Mouse (Mus musculus) MEL-GATA-1-ER (cell line): ENCODE results near the gene Lrba.

ENCODE experiments used
- DNase-seq: peaks from one replicate; pipeline ENCODE4 v3.0.0-alpha.2; 2012; ENCODE audit warnings: low read depth; ENCODE audit errors: extremely low read depth

The Lrba gene

DNA sequence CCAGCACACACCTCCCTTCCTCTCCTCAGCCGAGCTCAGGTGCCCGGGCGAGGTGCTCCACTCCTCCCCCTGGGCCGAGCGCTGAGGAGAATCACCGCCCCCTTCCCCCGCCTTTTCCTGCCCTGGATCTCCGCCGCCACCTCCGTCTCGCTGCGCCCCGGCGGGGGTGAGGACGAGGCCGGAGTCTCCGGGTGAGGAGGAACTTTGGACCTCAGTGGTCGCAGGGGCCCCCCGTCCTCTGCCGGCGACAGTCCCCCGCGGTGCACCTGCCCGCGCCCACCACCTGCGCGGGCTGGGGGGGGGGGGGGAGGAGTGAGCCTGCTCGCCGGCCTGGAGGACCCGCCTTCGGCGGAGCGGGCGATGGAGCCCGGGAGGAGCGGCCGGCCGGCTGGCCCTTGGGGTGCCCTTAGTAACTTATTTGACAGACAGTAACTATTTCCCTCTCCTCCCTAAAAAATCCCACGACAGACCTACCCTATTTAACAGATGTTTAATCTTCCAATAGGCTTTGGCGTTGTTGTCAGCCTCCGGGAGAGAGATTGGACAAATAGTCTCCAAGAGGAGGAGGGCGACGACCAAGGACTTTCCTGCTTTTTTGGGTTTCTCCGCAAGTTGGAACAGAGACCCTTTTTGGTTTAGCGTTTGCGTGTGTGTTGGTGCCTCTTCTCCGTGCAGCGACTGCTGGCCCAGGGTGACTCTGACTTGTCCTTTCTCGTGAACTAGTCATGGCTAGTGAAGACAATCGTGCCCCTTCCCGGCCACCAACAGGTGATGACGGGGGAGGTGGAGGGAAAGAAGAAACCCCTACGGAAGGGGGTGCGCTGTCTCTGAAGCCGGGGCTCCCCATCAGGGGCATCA, at the start of gene Lrba:
Lrba (plus strand) TSS at position 117 of the 858 bp plus-strand sequence.
- peak; percentile 78 for DNase-seq

DNA sequence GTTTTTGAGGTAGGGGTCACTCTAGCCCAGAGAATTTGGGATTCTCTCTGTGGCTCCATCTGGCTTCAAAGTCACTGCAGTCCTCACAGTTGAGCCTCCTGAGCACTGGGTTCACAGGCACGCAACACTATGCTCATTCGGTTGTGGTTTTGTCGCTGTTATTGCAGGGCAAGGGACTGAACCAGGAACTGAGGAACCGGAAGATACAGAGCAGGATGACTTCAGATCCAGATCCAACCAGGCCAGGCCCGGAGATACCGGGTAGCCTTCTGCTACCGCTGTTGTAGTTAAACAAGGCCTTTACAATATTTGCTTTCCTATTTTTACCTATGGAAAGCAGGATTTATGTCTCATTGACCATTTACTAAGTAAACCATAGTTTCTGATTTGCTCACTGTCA, 44.8 kb upstream of the Lrba start:
- no peak for DNase-seq

DNA sequence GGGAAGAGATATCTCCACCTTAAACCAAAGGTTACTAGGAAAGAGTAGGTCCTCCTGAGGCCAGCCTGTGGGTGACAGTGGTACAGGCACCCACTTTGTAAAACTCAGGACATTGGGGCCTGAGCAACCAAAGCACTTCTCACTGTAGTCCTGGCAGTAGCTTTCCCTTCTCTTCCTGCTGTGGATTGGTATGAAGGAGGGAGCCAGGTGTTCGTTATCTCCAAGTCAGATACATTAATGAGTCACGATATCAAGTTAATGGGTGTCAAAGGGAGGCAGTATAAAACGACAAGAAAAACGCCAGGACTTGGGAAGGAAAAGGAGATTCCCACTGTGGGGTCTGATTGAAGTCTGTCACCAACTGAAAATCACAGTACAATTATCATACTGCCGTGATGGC, 43.4 kb upstream of the Lrba start:
- no peak for DNase-seq

DNA sequence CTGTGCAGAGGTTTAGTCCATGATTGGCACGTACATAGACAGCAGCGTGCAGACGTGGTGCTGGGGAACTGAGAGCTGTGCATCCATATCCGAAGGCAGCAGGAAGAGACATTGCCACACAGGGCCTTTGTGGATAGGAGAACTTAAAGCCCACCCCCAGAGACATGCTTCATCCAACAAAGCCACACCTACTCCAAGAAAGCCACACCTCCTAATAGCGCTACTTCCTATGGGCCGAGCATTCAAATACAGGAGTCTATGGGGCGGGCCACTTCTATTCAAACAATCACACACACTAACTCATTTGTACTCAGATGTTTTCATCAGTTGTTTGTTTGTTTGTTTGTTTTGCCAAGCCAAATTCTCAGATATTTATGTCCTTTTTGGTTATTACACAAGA, 39.9 kb upstream of the Lrba start:
- DNase-seq: no peak

DNA sequence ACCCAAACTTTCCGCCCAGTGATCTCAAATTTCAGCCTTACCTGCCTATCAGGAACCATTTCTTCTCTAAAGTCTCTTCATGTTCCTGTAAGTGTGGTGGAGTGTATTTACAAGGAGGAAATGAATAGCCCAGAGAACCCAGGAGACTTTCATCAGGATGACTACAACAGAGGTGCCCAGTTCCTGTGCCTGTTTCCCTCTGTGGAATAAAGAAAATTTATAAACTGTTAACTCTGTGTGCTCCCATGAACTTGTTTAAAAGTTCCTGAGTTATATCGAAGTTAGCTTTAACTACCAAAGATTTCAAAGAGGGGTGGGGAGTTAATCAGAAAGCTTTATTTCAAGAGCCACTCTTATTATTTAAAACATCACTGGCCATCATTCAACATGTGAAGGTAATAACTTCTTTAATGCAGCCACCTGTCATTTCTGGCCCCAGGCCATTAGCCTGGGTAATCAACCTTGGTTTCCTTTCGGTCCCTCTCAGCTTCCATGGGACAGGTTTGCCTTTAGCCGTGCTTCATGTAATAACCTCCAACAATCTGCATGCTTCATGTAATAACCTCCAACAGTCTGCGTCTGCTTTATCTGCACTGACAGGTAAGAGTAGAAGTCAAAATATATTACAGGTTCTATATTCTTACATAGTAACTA, 36.6 kb upstream of the Lrba start:
- DNase-seq: no peak

DNA sequence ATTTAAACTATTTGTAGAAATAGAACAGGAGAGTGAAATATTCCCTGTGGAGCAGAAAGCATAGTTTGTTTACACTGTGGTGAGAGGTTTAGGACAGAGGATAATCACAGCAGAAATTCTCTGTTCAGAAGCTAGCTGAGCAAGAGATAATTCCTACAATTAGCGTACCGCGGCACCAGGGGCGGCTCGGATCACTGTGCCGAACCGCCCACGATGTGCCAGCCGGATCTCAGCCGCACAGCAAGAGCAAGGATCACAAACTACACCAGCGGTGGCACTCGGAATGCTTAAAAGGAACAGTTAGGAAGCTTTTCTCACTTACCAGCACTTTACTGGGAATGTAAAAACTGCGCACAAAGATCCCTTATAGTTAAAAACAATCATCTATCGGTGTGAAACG, 28.5 kb upstream of the Lrba start:
- DNase-seq: no peak

DNA sequence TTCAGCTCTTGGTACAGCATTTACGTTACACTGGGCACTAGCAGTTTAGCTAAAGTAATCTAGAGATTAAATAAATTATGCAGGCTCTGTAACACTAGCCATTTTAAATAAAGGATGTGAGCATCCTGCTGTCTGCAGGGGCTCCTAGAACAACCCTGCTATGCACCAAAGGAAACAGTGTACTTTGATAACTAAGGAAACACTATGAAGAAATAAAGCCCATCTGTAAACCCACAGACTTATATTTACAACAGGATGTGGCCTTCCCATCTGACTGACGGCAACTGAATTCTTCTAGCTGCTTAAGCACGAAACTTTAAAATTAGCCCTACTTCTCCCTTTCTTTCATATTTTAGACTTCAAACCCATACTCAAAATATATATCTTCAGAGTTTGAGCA, 28.0 kb upstream of the Lrba start:
- DNase-seq: no peak

DNA sequence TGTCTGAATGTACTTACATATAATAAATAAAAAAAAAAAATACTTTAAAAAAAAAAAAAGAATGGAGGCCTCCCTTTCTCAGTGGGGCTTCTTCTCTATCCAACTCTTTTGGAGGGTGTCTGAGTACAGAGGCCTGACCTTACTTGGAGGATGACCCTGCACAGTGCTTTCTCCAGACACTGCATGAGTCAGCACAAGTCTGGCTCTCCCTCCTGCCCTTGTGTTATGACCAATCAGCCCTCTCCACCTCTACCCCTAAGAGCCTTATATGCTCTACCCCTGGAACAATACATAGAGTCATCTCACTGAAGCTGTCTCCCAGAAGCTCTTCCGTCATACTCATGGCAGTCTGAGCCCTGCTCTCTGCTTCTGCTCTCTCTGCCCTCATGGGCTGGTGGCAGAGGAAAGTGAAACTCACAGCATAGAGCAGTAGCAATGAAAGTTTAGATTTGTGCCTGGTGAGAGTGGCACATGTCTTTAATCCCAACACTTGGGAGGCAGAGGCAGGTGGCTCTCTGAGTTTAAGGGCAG, 22.8 kb upstream of the Lrba start:
- DNase-seq: no peak

DNA sequence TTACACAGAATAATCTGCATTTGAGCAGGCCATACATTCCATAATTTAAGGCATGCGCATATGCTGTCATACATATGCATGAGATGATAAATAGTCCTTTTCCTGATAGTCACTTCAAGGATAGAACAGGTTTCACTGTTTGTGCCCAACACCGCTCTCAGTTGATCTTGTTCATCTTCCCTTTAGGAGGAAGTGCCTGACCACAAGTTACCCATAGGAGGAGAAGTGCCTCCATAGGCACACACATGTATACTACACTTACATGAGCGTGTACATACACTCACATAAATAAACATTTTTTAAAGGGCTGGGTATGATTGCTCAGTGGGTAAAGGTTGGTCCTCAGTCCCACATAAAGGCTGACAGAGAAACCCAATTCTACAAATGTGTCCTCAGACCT, 22.0 kb upstream of the Lrba start:
- no peak for DNase-seq

DNA sequence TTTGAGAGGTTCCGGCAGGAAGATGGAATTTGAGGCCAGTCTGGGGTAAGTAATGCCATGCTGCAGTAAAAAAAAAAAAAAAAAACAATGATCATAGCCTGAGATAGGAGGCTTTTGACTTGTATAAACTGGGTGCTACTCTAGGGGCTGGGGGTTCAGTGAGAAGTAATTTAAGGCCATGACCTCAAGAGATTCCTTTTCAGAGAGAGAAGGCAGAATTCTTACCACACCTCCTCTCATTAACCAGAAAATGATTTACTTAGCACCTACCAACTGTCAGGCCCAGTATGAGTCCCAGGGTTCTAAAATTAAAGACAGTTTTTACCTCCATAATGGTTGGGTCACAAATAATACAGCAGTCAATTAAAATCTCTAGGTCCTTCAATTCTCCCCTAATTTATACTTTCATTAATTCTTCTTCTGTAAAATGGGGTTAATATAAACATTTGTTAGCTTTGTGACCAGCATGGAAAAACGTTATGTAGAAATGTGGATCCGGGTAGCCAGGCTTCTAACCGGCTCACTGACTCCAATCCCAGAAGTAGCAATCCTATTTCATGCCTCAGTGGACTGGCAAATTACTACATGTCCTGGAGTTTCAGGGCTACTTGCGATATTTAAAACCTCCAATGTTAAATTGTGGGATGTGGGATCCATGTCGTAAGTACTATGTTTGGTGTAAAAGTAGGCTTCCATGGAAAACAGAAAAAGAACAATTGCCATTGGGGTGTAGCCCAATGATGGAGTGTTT, 19.7 kb upstream of the Lrba start:
- DNase-seq: no peak

DNA sequence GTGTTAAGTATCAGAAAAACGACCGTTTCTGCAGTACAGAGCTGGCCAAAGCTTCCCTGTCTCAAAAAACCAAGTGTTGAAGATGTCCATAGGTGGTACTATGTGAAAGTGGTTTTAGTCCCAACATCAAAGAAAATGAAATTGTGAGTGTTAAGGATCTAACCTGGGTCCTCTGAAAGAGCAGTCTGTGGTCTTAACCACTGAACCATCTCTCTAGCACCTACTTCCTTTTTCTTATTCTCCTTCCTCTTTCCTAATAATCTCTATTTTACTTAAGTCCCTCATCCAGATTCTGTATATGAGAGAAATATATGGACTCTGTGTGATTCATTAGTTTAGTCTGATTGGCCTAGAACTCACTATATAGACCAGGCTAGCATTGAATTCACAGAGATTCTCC, 17.9 kb upstream of the Lrba start:
- peak; percentile 87 for DNase-seq

DNA sequence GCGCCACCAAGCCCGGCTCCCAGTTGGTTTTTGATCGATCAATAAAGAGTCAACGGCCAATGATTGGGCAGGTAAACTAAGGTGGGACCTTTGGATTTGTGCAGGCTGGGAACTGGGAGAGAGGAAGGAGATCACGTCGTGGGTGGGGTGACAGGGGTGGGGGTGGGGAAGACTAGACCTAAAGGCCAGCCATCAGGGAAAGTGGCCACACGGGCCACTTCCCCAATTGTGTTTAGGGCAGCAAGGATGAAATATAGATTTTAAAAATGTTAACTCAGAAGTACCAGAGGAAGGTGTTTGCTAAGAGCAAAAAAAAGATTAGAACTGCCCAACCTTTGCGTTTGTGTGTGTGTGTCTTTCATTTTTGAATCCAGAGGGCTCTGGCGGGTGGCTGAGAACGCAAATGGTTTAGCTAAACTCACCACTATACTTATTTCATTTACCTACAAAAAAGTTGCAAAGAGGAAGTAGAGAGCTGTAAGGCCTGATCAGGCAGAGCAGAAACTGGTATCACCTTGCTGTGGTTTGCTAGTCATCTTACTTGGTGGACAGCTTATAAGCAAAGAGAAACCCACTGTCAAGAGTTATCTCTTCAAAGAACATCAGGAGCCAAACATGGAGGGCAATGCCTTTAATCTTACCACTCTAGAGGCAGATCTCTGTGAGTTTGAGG, 14.1 kb upstream of the Lrba start:
- DNase-seq: peak; percentile 91

DNA sequence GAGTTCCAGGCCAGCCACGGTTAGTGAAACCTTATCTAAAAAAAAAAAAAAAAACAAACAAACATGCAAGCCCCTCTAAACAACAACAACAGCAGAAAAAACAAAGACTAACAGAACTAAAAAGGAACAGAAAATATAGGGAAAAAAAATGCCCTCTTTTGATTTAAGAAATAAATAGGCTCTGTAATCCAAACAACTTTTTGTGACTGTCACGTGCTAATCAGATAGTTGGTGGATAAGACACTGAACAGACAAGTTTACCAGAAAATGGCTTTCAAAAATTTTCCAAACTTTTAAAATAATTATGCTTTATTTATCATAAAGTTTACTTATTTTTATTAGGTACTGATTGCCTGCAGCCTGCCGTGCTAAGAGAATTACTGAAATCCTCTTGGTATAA, 13.5 kb upstream of the Lrba start:
- no peak for DNase-seq

DNA sequence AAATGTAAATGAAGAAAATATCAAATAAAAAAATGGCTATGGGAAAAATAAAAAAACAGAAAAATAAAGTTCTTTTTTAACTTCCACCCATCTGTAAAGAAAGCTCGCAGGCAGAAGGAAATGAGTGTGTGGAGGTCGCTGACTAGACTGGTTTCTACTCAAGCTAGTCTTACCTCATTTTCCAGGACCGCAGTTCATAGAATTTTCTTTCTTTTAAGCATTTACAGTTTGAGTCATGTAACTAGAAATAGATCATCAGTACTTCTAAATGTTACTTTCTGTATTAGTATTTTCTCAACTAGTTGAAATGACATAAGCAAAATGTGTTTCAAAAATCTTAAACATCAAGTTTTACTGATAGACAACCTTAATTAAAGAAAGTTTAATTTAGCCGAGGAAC, 10.2 kb upstream of the Lrba start:
- no peak for DNase-seq

DNA sequence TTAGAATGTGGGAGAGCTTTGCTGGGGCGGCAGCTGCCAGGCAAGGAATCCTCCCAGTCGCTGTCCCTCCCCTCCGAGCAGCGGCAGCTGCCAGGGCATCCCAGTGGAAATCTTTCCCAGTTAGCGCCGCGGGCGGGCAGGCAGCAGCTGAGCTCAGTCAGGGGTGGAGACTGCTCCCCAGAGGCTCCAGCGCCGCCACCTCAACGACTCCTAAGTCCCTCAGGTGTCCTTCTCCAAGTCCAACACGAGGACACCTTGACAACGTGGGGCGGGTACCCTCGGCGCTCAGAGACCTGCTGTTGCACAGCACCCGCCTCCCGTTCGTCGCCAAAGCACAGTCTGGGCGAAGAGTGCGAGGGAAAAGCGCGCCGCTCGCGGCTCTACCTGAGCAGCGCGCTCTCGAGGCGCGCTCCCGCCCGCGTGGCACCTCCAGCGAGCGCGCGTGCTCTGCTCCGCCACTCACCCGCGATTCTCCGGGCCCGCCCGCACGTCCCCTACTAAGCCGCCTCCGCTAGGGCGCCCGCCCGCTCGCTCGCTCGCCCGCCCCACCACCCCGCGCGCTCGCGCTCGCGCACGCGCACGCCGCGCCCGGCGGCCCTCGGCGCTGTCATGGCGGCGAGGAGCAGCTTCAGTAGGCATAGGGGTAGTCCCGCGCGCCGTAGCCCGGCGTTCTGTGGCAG, 706 bp upstream of the Lrba start:
- peak; percentile 51 for DNase-seq

DNA sequence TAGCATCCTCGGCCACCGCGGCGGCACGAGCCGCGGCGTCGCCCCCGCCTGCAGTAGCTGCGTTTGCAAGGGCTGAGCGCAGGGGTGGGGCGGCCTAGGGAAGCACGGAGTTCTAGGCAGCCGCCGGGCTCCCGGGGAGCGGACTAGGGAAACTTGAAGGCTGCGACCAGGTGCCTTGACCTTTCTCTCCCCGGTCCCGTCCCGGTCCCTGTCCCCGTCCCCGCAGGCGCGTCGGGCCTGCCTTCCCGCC, 241 bp upstream of the Lrba start:
- DNase-seq: no peak

DNA sequence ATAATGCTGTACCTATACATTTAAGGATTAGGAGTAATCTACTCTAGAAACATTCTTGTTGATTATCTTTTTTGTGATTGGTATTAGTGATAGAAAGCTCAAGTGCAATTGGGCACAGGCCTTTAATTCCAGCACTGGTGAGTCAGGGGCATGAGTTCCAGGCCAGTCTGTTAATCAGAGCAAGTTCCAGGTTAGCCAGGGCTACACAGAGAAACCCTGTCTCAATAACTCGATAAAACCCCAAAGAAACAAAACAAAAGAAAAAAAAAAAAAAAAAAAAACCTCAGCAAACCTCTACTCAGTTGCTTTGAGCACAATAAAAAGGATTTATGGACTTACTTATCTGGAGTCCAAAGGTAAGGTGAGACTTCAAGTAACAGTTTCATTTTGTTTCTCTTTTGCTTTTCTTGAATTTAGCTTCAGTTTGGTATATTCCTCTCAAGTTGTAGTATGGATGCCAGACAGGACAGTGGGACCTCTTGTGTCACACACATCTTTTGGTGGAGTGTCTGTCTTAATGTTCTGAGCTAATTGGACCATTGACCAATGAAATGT, 7.1 kb downstream of the Lrba start:
- DNase-seq: no peak

DNA sequence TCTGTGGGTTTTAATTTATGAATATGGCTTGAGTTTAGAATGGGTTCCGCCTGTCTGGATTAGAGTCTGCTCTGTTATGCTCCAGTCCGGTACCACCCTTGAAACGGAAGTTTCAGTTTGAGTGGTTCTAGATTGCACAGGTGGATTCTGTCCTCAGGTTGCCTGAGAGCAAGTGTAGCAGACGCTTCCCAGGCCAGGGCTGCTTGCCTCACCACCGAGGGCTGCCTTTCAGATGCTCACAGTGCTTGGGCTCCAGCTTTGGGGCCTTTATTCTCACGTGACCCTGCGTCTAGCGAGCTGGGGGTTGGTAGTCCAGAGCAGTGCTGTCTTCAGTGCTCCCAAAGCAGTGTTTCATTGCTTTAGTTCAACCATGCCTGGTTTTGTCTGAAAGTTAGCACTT, 22.7 kb downstream of the Lrba start:
- DNase-seq: no peak

DNA sequence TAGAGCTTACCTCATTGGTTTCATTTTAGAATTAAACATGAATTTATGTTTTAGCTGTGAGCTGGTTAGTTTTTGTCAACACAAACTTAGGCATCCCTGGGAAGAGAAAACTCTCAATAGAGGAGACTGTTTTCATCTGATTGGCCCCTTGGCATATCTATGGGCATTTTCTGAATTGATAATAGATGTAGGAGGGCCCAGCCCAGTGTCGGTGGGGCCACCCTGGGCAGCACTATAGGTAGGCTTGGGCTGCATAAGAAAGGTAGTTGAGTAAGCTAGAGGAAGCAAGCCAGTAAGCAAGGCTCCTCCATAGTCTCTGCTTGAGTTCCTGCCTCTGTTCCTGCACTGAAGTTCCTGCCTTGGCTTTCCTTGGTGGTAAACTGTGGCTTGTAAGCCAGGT, 26.7 kb downstream of the Lrba start:
- DNase-seq: no peak

DNA sequence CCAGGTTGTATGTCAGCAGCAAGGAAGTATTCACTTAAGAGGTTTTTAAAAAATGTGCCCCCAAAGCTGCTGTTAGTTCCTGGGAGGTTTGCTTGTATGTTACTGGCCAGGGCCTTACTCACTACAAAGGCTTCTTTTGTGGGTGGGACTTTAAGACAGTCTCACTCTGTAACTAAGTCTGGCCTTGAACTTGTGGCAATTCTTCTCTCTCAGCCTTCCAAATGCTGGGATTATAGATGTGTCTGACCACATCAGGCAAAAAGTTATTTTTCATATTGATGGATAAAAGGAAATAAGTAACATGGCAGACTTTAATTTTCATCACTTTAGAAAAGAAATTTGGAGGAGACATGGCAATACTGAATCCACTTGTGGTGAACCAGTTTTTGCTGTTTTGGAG, 28.1 kb downstream of the Lrba start:
- no peak for DNase-seq

DNA sequence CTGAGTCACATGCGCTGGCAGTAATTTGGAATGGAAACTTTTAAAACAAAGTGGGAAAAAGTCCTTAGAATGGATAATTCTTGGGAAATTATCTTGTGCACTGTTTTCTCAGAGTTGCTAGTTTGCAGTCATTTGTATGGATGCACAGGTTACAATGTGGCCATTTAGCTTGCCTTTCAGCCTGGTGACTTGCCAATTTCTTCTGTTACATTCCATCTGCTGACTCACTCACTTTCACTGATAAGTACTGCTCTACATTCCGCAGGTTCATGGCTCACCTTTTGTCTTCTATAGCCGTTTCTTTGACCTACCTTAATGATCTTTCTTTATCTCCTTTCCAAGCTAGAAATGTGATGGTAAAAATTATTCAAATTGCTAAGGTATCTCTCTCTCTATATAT, 28.6 kb downstream of the Lrba start:
- no peak for DNase-seq
